In the genomic region with DNA sequence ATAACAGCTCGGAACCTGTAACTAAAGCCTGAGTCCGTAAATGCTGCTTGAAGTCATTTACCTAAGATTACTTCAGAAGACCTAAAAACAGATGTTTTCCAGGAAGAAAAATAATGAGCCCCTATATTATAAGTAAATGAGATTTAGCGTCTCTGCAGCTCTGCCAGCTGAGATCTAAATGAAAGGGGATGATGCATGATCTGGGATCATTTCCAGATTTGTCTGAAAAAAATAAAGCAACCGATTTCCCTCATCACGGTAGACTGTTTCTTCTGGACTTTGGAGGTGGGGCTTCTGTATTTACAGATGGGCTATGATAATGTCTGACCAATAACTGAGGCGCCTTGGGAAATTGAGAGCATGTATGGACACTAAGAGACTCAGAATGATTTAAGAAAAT, we compare ENCODE assay signal across 27 mouse cellular contexts. TPM values are rescaled to one million over a fixed set of nuclear protein-coding genes. Genes with fewer than 3 reads are reported as not detected.
A peak's percentile ranks its signal among the peaks of the same experiment; 100 is the strongest.
DNase-seq lines count a peak whose midpoint lies in the region; ATAC-seq lines count a peak whose summit lies in the region.
"Had no signal": no experiment of that assay in that cellular context is flagged by ENCODE, and none has a peak within 500 bp of the region (broad histone marks: within the 10 kb centered on the region; RNA-seq: fewer than 3 reads in every experiment).

No protein-coding gene starts in this region.

- peak; percentile 60 for ATAC-seq in frontal cortex, adult (ENCODE audit: low TSS enrichment)
- no peak for ATAC-seq in embryonic facial prominence, embryonic 14.5 days (ENCODE audit: low read depth)
- ATAC-seq: forebrain, embryonic 15.5 days; intestine, postnatal 0 days; Patski had no signal

- DNase-seq in frontal cortex, postnatal 14 days (ENCODE audit: low spot score in 2 of 2) = no peak
- DNase-seq in 3T3-L1 (ENCODE audit: low read depth, low spot score) (peak; percentile 1), NIH3T3 (ENCODE audit: low read depth) (peak; percentile 2)
- DNase-seq in embryonic facial prominence, embryonic 14.5 days (ENCODE audit: low spot score) = peak; percentile 20
- DNase-seq in urinary bladder, adult 18-20 months (ENCODE audit: low spot score in 2 of 2) = no peak
- no peak for DNase-seq in lung, postnatal 10 days
- DNase-seq: adrenal gland, postnatal 10 days; adrenal gland, postnatal 36 days; cerebellum, adult 11-12 months; cerebellum, adult 8-10 months; cerebellum, postnatal 10 days; gastrocnemius, postnatal 25 days; heart, adult 18-20 months; heart, postnatal 10 days; heart, postnatal 36 days; kidney, adult 2 months had no signal

- no peaks in the 10 kb centered on the region for H3K4me1 ChIP-seq in embryonic facial prominence, embryonic 14.5 days (ENCODE audit: control insufficient read depth, insufficient read depth, low read length)
- H3K4me1 ChIP-seq: embryonic facial prominence, embryonic 13.5 days; forebrain, embryonic 10.5 days; forebrain, embryonic 15.5 days; heart, embryonic 12.5 days; heart, embryonic 15.5 days; hindbrain, embryonic 10.5 days; hindbrain, embryonic 13.5 days had no signal

- H3K27ac ChIP-seq in embryonic facial prominence, embryonic 14.5 days (replicated peaks; ENCODE audit: low read depth, low read length) = no peak overlapping the region
- H3K27ac ChIP-seq: embryonic facial prominence, embryonic 13.5 days; forebrain, embryonic 10.5 days; forebrain, embryonic 15.5 days; heart, embryonic 15.5 days; hindbrain, embryonic 10.5 days; hindbrain, embryonic 13.5 days had no signal

- WGBS in embryonic facial prominence, embryonic 14.5 days = 51% methylated on average over 6 of the region's 6 CpGs

- no peak overlapping the region for H3K4me2 ChIP-seq in embryonic facial prominence, embryonic 14.5 days (ENCODE audit: low read depth, low read length)
- H3K4me2 ChIP-seq: embryonic facial prominence, embryonic 13.5 days; forebrain, embryonic 15.5 days; heart, embryonic 12.5 days; heart, embryonic 15.5 days; hindbrain, embryonic 13.5 days had no signal

- H3K9me3 ChIP-seq in embryonic facial prominence, embryonic 14.5 days (ENCODE audit: control insufficient read depth, low read length) = no peaks in the 10 kb centered on the region
- H3K9me3 ChIP-seq: embryonic facial prominence, embryonic 13.5 days; forebrain, embryonic 10.5 days; forebrain, embryonic 15.5 days; heart, embryonic 12.5 days; heart, embryonic 15.5 days; hindbrain, embryonic 10.5 days; hindbrain, embryonic 13.5 days had no signal

- no peak overlapping the region for H3K9ac ChIP-seq in embryonic facial prominence, embryonic 14.5 days (ENCODE audit: low read depth, low read length)
- H3K9ac ChIP-seq: embryonic facial prominence, embryonic 13.5 days; forebrain, embryonic 15.5 days; heart, embryonic 12.5 days; heart, embryonic 15.5 days; hindbrain, embryonic 13.5 days had no signal

- no peak overlapping the region for H3K4me3 ChIP-seq in embryonic facial prominence, embryonic 14.5 days (ENCODE audit: low read depth, low read length)
- H3K4me3 ChIP-seq: embryonic facial prominence, embryonic 13.5 days; forebrain, embryonic 10.5 days; forebrain, embryonic 15.5 days; heart, embryonic 12.5 days; heart, embryonic 15.5 days; hindbrain, embryonic 10.5 days; hindbrain, embryonic 13.5 days had no signal

- no peaks in the 10 kb centered on the region for H3K27me3 ChIP-seq in embryonic facial prominence, embryonic 14.5 days (replicated peaks; ENCODE audit: control insufficient read depth, insufficient read depth, low read length)
- H3K27me3 ChIP-seq: embryonic facial prominence, embryonic 13.5 days; forebrain, embryonic 15.5 days; heart, embryonic 12.5 days; heart, embryonic 15.5 days; hindbrain, embryonic 13.5 days; Patski had no signal

- H3K36me3 ChIP-seq in embryonic facial prominence, embryonic 14.5 days (ENCODE audit: control insufficient read depth, insufficient read depth, low read length) = no peaks in the 10 kb centered on the region
- H3K36me3 ChIP-seq: embryonic facial prominence, embryonic 13.5 days; forebrain, embryonic 10.5 days; forebrain, embryonic 15.5 days; heart, embryonic 12.5 days; heart, embryonic 15.5 days; hindbrain, embryonic 10.5 days; hindbrain, embryonic 13.5 days had no signal

RNA-seq across cellular contexts. Expression of gene Gabrg2, which starts 20.5 kb away (rescaled TPM):
- 3.3 and 3.5 TPM in 2 replicates for polyA plus RNA-seq in embryonic facial prominence, embryonic 14.5 days (2014; fragmentation: Nextera tagmentation; extraction: Ambion mirVana)
- polyA plus RNA-seq: gonadal fat pad, adult 2 months; heart, embryonic 12.5 days; Patski had no signal

Comparison
In these comparisons a context has a peak if more than half of its experiments do, and no peak if none do; other contexts are left out.
1. DNase-seq: peak in 3T3-L1 (single experiment), NIH3T3 (single experiment) and embryonic facial prominence, embryonic 14.5 days (single experiment); none in frontal cortex, postnatal 14 days (0 of 2), urinary bladder, adult 18-20 months (0 of 2) and lung, postnatal 10 days (single experiment).